Mouse (Mus musculus): ENCODE data around the gene Kif22. TPM values are rescaled to one million over a fixed set of nuclear protein-coding genes. Genes with fewer than 3 reads are reported as not detected.
"Not testable (repeated sequence)": the region's sequence is repeated elsewhere in the genome, so short reads cannot be mapped to it uniquely, and the experiment has no call there.

Gene Kif22
- total RNA-seq (2021): 10 to 100 TPM; 10.8 to 12.5 TPM
- long read RNA-seq, experiment 1, transcript Kif22-201 (14 exons, 2,115 nt): major isoform, 16 of 22 reads
- long read RNA-seq, experiment 1, partial matches to known transcripts: 1 of 22 reads
- long read RNA-seq, experiment 1, other reads (novel, unspliced or antisense): 5 of 22 reads
- long read RNA-seq, experiment 2, transcript Kif22-201 (14 exons, 2,115 nt): major isoform, 15 of 17 reads
- long read RNA-seq, experiment 2, partial matches to known transcripts: 0 of 17 reads
- long read RNA-seq, experiment 2, other reads (novel, unspliced or antisense): 1 of 17 reads

GRCm38 (mm10) chr7:127041851-127042672 is at the start of gene Kif22:
Gene Kif22 (minus strand): TSS chr7:127042471.
- DNase-seq: peak; percentile 86

- no peak for DNase-seq
Observed at GRCm38 (mm10) chr7:127091114-127091896, 49.0 kb upstream of the Kif22 start, which contains the start of gene AI467606. Gene AI467606 (plus strand): TSS chr7:127091359.

- no peak for DNase-seq
Observed at GRCm38 (mm10) chr7:127090154-127091113, 48.2 kb upstream of the Kif22 start.

- DNase-seq: no peak
Observed at GRCm38 (mm10) chr7:127088901-127089845, 46.9 kb upstream of the Kif22 start.

GRCm38 (mm10) chr7:127088083-127088482 is 45.8 kb upstream of the Kif22 start:
- DNase-seq: no peak

- DNase-seq: not testable (repeated sequence)
Observed at GRCm38 (mm10) chr7:127087278-127088010, 45.2 kb upstream of the Kif22 start, which contains the start of gene Zg16. Gene Zg16 (minus strand): TSS chr7:127087328.

GRCm38 (mm10) chr7:127085751-127086150 is 43.5 kb upstream of the Kif22 start:
- not testable (repeated sequence) for DNase-seq

- DNase-seq: no peak
Observed at GRCm38 (mm10) chr7:127084794-127085193, 42.5 kb upstream of the Kif22 start.

GRCm38 (mm10) chr7:127083689-127084088 is 41.4 kb upstream of the Kif22 start:
- no peak for DNase-seq

- DNase-seq: no peak
Observed at GRCm38 (mm10) chr7:127082995-127083394, 40.7 kb upstream of the Kif22 start.

GRCm38 (mm10) chr7:127082271-127082670 is 40.0 kb upstream of the Kif22 start:
- DNase-seq: no peak

- DNase-seq: no peak
Observed at GRCm38 (mm10) chr7:127080045-127080444, 37.8 kb upstream of the Kif22 start.

- no peak for DNase-seq
Observed at GRCm38 (mm10) chr7:127077692-127078091, 35.4 kb upstream of the Kif22 start.

- no peak for DNase-seq
Observed at GRCm38 (mm10) chr7:127076188-127076587, 33.9 kb upstream of the Kif22 start.

GRCm38 (mm10) chr7:127073221-127073620 is 30.9 kb upstream of the Kif22 start:
- no peak for DNase-seq

GRCm38 (mm10) chr7:127070871-127071413 is 28.7 kb upstream of the Kif22 start:
- no peak for DNase-seq

- DNase-seq: no peak
Observed at GRCm38 (mm10) chr7:127066317-127066716, 24.0 kb upstream of the Kif22 start.

- no peak for DNase-seq
Observed at GRCm38 (mm10) chr7:127065538-127065937, 23.3 kb upstream of the Kif22 start.

- no peak for DNase-seq
Observed at GRCm38 (mm10) chr7:127055026-127055585, 12.8 kb upstream of the Kif22 start.

Measured in gastrocnemius, postnatal 10 days (tissue).